Mouse (Mus musculus): ENCODE results near the gene Tmem120a.

Tmem120a gene

GRCm38 (mm10) chr5:135733071-135733470, 11.2 kb downstream of the Tmem120a start:
- no peak for DNase-seq (ENCODE audit: low read depth in 1 of 2, low spot score in 2 of 2)

- DNase-seq (ENCODE audit: low read depth in 1 of 2, low spot score in 2 of 2) = no peak
Measured at GRCm38 (mm10) chr5:135731322-135731721, 12.9 kb downstream of the Tmem120a start.

GRCm38 (mm10) chr5:135730916-135731315, 13.3 kb downstream of the Tmem120a start:
- DNase-seq (ENCODE audit: low read depth in 1 of 2, low spot score in 2 of 2) = no peak

GRCm38 (mm10) chr5:135730278-135730677, 14.0 kb downstream of the Tmem120a start:
- DNase-seq (ENCODE audit: low read depth in 1 of 2, low spot score in 2 of 2) = no peak

- no peak for DNase-seq (ENCODE audit: low read depth in 1 of 2, low spot score in 2 of 2)
Measured at GRCm38 (mm10) chr5:135729351-135729750, 14.9 kb downstream of the Tmem120a start.

GRCm38 (mm10) chr5:135728361-135728760, 15.9 kb downstream of the Tmem120a start:
- no peak for DNase-seq (ENCODE audit: low read depth in 1 of 2, low spot score in 2 of 2)

- no peak for DNase-seq (ENCODE audit: low read depth in 1 of 2, low spot score in 2 of 2)
Measured at GRCm38 (mm10) chr5:135727871-135728270, 16.4 kb downstream of the Tmem120a start.

- DNase-seq (ENCODE audit: low read depth in 1 of 2, low spot score in 2 of 2) = no peak
Measured at GRCm38 (mm10) chr5:135726641-135727346, 17.5 kb downstream of the Tmem120a start.

- DNase-seq (ENCODE audit: low read depth in 1 of 2, low spot score in 2 of 2) = no peak
Measured at GRCm38 (mm10) chr5:135725991-135726390, 18.3 kb downstream of the Tmem120a start.

- DNase-seq (ENCODE audit: low read depth in 1 of 2, low spot score in 2 of 2) = no peak
Measured at GRCm38 (mm10) chr5:135725391-135725841, 18.8 kb downstream of the Tmem120a start.

- DNase-seq (ENCODE audit: low read depth in 1 of 2, low spot score in 2 of 2) = no peak
Measured at GRCm38 (mm10) chr5:135724536-135725322, 19.5 kb downstream of the Tmem120a start.

- DNase-seq (ENCODE audit: low read depth in 1 of 2, low spot score in 2 of 2) = no peak
Measured at GRCm38 (mm10) chr5:135723165-135723751, 21.0 kb downstream of the Tmem120a start.

- no peak for DNase-seq (ENCODE audit: low read depth in 1 of 2, low spot score in 2 of 2)
Measured at GRCm38 (mm10) chr5:135722121-135722520, 22.1 kb downstream of the Tmem120a start.

- no peak for DNase-seq (ENCODE audit: low read depth in 1 of 2, low spot score in 2 of 2)
Measured at GRCm38 (mm10) chr5:135721076-135721475, 23.2 kb downstream of the Tmem120a start.

- DNase-seq (ENCODE audit: low read depth in 1 of 2, low spot score in 2 of 2) = no peak
Measured at GRCm38 (mm10) chr5:135720121-135720520, 24.1 kb downstream of the Tmem120a start.

GRCm38 (mm10) chr5:135719586-135720120, 24.6 kb downstream of the Tmem120a start:
- no peak for DNase-seq (ENCODE audit: low read depth in 1 of 2, low spot score in 2 of 2)

- peak in 1 of 2 experiments; percentile 16 for DNase-seq (ENCODE audit: low read depth in 1 of 2, low spot score in 2 of 2)
Measured at GRCm38 (mm10) chr5:135715624-135716023, 28.6 kb downstream of the Tmem120a start.

GRCm38 (mm10) chr5:135713441-135714218, 30.6 kb downstream of the Tmem120a start:
- peak; percentile 59 to 72 for DNase-seq (ENCODE audit: low read depth in 1 of 2, low spot score in 2 of 2)

- no peak for DNase-seq (ENCODE audit: low read depth in 1 of 2, low spot score in 2 of 2)
Measured at GRCm38 (mm10) chr5:135712803-135713202, 31.4 kb downstream of the Tmem120a start.

- DNase-seq (ENCODE audit: low read depth in 1 of 2, low spot score in 2 of 2) = no peak
Measured at GRCm38 (mm10) chr5:135711582-135712355, 32.5 kb downstream of the Tmem120a start.

All from monocyte, adult 2 months (primary cell).